Mouse (Mus musculus): ENCODE measurements around the gene Ppargc1a. TPM values are rescaled to one million over a fixed set of nuclear protein-coding genes. Genes with fewer than 3 reads are reported as not detected.

Ppargc1a gene
- polyA plus RNA-seq, 1 experiment from 2014 or later, result 1.5 TPM

DNA sequence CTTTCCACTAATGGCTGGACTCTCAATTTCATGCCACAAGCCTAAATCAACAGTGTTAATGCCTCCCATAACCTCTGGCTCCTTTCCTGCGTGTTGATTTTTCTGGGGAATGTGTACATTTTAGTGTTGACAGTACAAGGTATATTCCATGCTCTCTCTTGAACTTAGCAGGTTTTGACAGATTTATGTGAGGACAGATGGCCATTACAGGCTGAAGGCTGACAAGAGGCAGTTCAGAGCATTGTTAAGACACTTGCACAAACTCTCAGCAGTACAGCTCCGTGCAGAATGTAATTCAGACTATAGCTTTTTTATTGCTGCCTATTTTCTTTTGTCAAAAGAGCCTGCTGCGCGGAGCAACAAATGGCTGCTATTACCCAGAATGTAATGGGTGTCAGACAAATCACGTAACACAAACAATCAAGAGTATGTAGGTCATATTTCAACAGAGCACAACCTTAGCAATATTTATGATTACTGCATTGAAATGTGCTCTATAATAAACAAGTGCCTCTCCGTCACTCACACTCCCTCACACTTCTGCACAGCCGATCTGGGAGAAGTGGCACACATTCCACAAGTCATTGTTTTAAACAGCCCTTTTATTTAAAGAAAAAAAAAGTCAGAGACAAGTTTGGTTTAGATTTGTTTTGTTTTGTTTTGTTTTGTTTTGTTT is 89.1 kb downstream of the Ppargc1a start:
- H3K36me3 ChIP-seq, result no peaks in the 10 kb centered on the region
- H3K4me3 ChIP-seq, result no peak overlapping the region
- no peaks in the 10 kb centered on the region for H3K9me3 ChIP-seq (replicated peaks)
- DNase-seq (ENCODE audit: low spot score), result no peak
- no peak overlapping the region for H3K27ac ChIP-seq (replicated peaks)
- H3K27me3 ChIP-seq (ENCODE audit: low read depth, poor library complexity, severe bottlenecking), result no peaks in the 10 kb centered on the region
- H3K4me1 ChIP-seq, result no peaks in the 10 kb centered on the region
- 76% methylated on average over 7 of the region's 7 CpGs for WGBS

DNA sequence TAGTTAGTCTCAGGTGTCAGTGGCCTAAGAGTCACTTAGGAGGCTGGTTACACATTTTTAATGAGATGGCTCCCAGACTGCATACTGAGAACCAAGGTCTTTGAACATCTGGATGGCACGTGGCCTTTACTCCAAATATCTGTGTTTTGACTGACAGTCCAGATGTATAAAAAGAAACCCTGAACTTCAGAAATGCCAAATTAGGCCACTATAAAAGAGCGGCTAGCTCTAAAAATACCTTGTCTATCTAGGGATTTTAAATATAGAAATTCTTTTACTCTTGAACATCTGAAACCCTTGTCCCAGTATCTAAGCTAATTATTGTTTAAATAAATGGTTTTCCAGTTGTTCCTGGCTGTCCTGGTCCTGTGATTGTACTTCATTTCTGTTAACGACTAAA is 90.4 kb downstream of the Ppargc1a start:
- Histone ChIP-seq H3K36me3 (no peaks in the 10 kb centered on the region), H3K4me3 (no peak overlapping the region), H3K9me3 (replicated peaks) (0 out of 2 replicates have a peak, but pooled peaks cover 2% of the 10 kb centered on the region), H3K27me3 (ENCODE audit: low read depth, poor library complexity, severe bottlenecking) (no peaks in the 10 kb centered on the region), H3K27ac (replicated peaks) (no peak overlapping the region), H3K4me1 (no peaks in the 10 kb centered on the region)
- DNase-seq (ENCODE audit: low spot score), result no peak
- 86% methylated on average over 3 of the region's 3 CpGs for WGBS

GRCm38 (mm10) chr5:51475034-51475541 is 92.4 kb downstream of the Ppargc1a start:
- Histone ChIP-seq H3K27me3 (ENCODE audit: low read depth, poor library complexity, severe bottlenecking) (no peaks in the 10 kb centered on the region), H3K4me1 (no peaks in the 10 kb centered on the region), H3K4me3 (no peak overlapping the region), H3K27ac (replicated peaks) (no peak overlapping the region), H3K9me3 (replicated peaks) (0 out of 2 replicates have a peak, but pooled peaks cover 2% of the 10 kb centered on the region), H3K36me3 (no peaks in the 10 kb centered on the region)
- 81% methylated on average over 4 of the region's 4 CpGs for WGBS
- no peak for DNase-seq (ENCODE audit: low spot score)

DNA sequence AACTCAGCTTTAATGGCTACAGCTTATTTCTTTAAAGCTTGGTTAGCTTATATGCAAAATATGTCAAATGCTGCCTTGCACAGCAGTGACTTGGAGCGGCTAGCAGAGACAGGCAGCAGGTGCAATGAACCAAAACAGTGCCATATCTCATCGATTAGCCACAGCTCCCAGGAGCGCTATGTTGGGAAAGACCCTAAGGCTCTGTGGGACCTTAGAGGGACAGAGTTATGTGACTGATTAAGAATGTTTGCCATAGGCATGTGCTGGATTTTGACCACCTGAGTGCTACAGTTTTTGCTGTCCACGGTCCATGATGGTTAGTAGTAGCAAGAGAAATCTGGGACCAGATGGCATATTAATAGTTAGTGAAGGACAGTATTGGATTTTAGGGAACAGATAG is 95.9 kb downstream of the Ppargc1a start:
- no peaks in the 10 kb centered on the region for H3K36me3 ChIP-seq
- no peaks in the 10 kb centered on the region for H3K4me1 ChIP-seq
- H3K27me3 ChIP-seq (ENCODE audit: low read depth, poor library complexity, severe bottlenecking), result no peaks in the 10 kb centered on the region
- 79% methylated on average over 4 of the region's 4 CpGs for WGBS
- no peak overlapping the region for H3K4me3 ChIP-seq
- 0 out of 2 replicates have a peak, but pooled peaks cover 2% of the 10 kb centered on the region for H3K9me3 ChIP-seq (replicated peaks)
- no peak overlapping the region for H3K27ac ChIP-seq (replicated peaks)
- no peak for DNase-seq (ENCODE audit: low spot score)

GRCm38 (mm10) chr5:51466036-51466435 is 101.5 kb downstream of the Ppargc1a start:
- no peak overlapping the region for H3K27ac ChIP-seq (replicated peaks)
- H3K4me3 ChIP-seq, result no peak overlapping the region
- no peaks in the 10 kb centered on the region for H3K27me3 ChIP-seq (ENCODE audit: low read depth, poor library complexity, severe bottlenecking)
- H3K9me3 ChIP-seq (replicated peaks), result no peaks in the 10 kb centered on the region
- no peaks in the 10 kb centered on the region for H3K4me1 ChIP-seq
- H3K36me3 ChIP-seq, result no peaks in the 10 kb centered on the region
- no peak for DNase-seq (ENCODE audit: low spot score)
- WGBS, result 89% methylated on average over 5 of the region's 5 CpGs

GRCm38 (mm10) chr5:51452033-51452432 is 115.5 kb downstream of the Ppargc1a start:
- no peaks in the 10 kb centered on the region for H3K36me3 ChIP-seq
- DNase-seq (ENCODE audit: low spot score), result no peak
- H3K4me1 ChIP-seq, result no peaks in the 10 kb centered on the region
- H3K27me3 ChIP-seq (ENCODE audit: low read depth, poor library complexity, severe bottlenecking), result no peaks in the 10 kb centered on the region
- H3K27ac ChIP-seq (replicated peaks), result no peak overlapping the region
- no peak overlapping the region for H3K4me3 ChIP-seq
- 81% methylated on average over 3 of the region's 3 CpGs for WGBS
- no peaks in the 10 kb centered on the region for H3K9me3 ChIP-seq (replicated peaks)

DNA sequence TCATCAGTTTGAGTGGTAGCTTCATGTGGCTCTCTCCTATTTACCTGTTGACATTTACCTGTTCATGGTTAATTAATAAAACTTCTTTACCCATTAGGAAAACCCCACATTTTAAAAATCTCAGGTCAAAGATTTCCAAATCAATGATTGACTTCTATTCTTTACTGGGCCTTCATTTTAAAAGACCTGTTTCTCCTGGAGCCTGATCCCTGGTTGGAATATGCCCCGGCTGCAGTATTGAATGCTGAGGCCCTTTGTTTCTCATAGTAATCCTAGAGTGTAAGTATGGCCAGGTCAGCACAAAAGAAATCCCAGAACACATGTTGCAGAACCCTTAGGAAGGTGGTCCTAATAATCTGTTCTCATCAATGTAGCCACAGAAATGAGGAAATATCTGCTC is 119.9 kb downstream of the Ppargc1a start:
- no peak overlapping the region for H3K27ac ChIP-seq (replicated peaks)
- no peak overlapping the region for H3K4me3 ChIP-seq
- H3K27me3 ChIP-seq (ENCODE audit: low read depth, poor library complexity, severe bottlenecking), result no peaks in the 10 kb centered on the region
- H3K4me1 ChIP-seq, result no peaks in the 10 kb centered on the region
- no peaks in the 10 kb centered on the region for H3K36me3 ChIP-seq
- 87% methylated on average over 1 of the region's 1 CpGs for WGBS
- H3K9me3 ChIP-seq (replicated peaks), result no peaks in the 10 kb centered on the region
- DNase-seq (ENCODE audit: low spot score), result no peak

DNA sequence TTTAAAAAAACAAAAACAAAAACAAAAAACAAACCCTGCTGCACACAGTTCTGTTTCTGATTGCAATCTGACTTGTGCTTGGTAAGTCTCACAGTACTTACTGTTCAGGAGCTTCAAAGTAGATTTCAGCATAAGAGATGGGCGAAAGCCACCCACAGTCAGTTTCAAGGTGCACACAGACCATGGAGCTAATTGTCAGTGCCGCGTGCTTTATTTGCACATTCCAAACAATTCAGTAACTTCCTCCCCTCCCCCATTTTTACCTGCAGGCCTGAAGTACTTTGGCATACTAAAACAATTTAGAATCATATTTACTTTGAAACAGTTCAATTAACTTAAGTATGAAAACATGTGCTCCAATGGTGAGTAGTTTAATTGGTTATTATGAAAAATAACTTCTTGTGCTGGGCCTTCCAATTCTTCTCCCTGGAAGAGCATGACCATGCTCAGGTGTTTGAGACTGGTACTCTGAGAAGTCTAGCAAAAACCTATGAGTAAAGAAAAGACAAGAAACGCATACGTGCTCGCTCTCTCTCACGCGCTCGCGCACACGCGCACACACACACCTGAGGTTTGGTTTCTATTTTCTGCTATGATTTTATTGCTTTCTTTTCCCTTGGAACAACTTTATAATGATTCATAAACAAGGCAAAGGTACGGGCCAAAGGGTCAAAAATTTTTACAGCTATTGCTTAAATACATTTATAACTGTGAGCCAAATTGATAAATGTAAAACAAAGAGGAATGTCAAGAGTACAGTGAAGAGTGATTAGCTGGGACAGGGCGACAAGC is 121.0 kb downstream of the Ppargc1a start:
- Histone ChIP-seq H3K4me3 (no peak overlapping the region), H3K36me3 (no peaks in the 10 kb centered on the region), H3K27me3 (ENCODE audit: low read depth, poor library complexity, severe bottlenecking) (no peaks in the 10 kb centered on the region), H3K27ac (replicated peaks) (no peak overlapping the region), H3K9me3 (replicated peaks) (no peaks in the 10 kb centered on the region), H3K4me1 (no peaks in the 10 kb centered on the region)
- DNase-seq (ENCODE audit: low spot score), result no peak
- 95% methylated on average over 14 of the region's 14 CpGs for WGBS

DNA sequence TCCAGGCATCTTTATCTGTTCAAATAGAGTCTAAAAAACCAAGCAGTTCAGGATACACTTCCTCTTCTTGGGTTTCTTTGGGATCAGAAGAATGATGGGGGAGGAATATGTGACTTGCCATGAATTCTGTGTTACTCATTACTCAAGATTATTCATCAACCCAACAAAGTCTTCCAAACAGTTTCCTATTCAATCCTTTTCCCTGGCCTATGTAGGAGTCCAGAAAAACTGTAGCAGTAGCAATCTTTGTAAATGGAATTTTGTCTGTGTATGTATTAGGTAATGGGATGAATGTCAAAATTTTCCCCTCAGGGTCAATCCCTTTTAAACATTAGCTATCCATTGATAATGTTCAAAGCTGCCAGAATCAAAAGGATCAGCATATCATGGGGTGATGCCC is 121.8 kb downstream of the Ppargc1a start:
- no peaks in the 10 kb centered on the region for H3K27me3 ChIP-seq (ENCODE audit: low read depth, poor library complexity, severe bottlenecking)
- no peak overlapping the region for H3K27ac ChIP-seq (replicated peaks)
- H3K9me3 ChIP-seq (replicated peaks), result no peaks in the 10 kb centered on the region
- H3K36me3 ChIP-seq, result no peaks in the 10 kb centered on the region
- H3K4me3 ChIP-seq, result no peak overlapping the region
- H3K4me1 ChIP-seq, result no peaks in the 10 kb centered on the region
- no peak for DNase-seq (ENCODE audit: low spot score)

GRCm38 (mm10) chr5:51439773-51440172 is 127.8 kb downstream of the Ppargc1a start:
- Histone ChIP-seq H3K36me3 (no peaks in the 10 kb centered on the region), H3K4me3 (no peak overlapping the region), H3K27ac (replicated peaks) (no peak overlapping the region), H3K4me1 (no peaks in the 10 kb centered on the region), H3K27me3 (ENCODE audit: low read depth, poor library complexity, severe bottlenecking) (no peaks in the 10 kb centered on the region), H3K9me3 (replicated peaks) (no peaks in the 10 kb centered on the region)
- 51% methylated on average over 4 of the region's 4 CpGs for WGBS
- no peak for DNase-seq (ENCODE audit: low spot score)

GRCm38 (mm10) chr5:51433905-51434304 is 133.6 kb downstream of the Ppargc1a start:
- Histone ChIP-seq H3K9me3 (replicated peaks) (no peaks in the 10 kb centered on the region), H3K27me3 (ENCODE audit: low read depth, poor library complexity, severe bottlenecking) (no peaks in the 10 kb centered on the region), H3K4me1 (no peaks in the 10 kb centered on the region), H3K36me3 (no peaks in the 10 kb centered on the region), H3K4me3 (no peak overlapping the region), H3K27ac (replicated peaks) (no peak overlapping the region)
- whole genome bisulfite sequencing, result 91% methylated on average over 5 of the region's 5 CpGs
- DNase-seq (ENCODE audit: low spot score), result no peak

- 94% methylated on average over 2 of the region's 2 CpGs for WGBS
- Histone ChIP-seq H3K27me3 (ENCODE audit: low read depth, poor library complexity, severe bottlenecking) (no peaks in the 10 kb centered on the region), H3K36me3 (no peaks in the 10 kb centered on the region), H3K27ac (replicated peaks) (no peak overlapping the region), H3K9me3 (replicated peaks) (no peaks in the 10 kb centered on the region), H3K4me1 (no peaks in the 10 kb centered on the region), H3K4me3 (no peak overlapping the region)
- DNase-seq (ENCODE audit: low spot score), result no peak
These were observed 135.0 kb downstream of the Ppargc1a start for GRCm38 (mm10) chr5:51432532-51432931.

- DNase-seq (ENCODE audit: low spot score), result no peak
- H3K4me3 ChIP-seq, result no peak overlapping the region
- 76% methylated on average over 4 of the region's 4 CpGs for WGBS
- H3K36me3 ChIP-seq, result no peaks in the 10 kb centered on the region
- H3K27ac ChIP-seq (replicated peaks), result no peak overlapping the region
- no peaks in the 10 kb centered on the region for H3K4me1 ChIP-seq
- no peaks in the 10 kb centered on the region for H3K9me3 ChIP-seq (replicated peaks)
- no peaks in the 10 kb centered on the region for H3K27me3 ChIP-seq (ENCODE audit: low read depth, poor library complexity, severe bottlenecking)
These were observed 135.5 kb downstream of the Ppargc1a start for GRCm38 (mm10) chr5:51432031-51432430.

All from midbrain, embryonic 10.5 days (tissue).